Mouse (Mus musculus): ENCODE measurements at regions not wholly inside any gene's neighbourhood (a gene's known extent, or its start where the extent isn't known, plus 50 kb on each side); places are given as distances from the start of the nearest gene placed in this dataset.
"Not testable (repeated sequence)": the region's sequence is repeated elsewhere in the genome, so short reads cannot be mapped to it uniquely, and the experiment has no call there.

- H3K4me2 ChIP-seq (ENCODE audit: low read depth, low read length): no peak overlapping the region
- no peak overlapping the region for H3K4me3 ChIP-seq (ENCODE audit: low read depth, low read length)
- no peak overlapping the region for H3K27ac ChIP-seq (replicated peaks; ENCODE audit: low read depth, low read length)
- no peaks in the 10 kb centered on the region for H3K36me3 ChIP-seq (replicated peaks; ENCODE audit: control insufficient read depth, insufficient read depth, low read depth, low read length)
- no peaks in the 10 kb centered on the region for H3K4me1 ChIP-seq (ENCODE audit: control insufficient read depth, insufficient read depth, low read length)
- DNase-seq (ENCODE audit: low spot score): no peak
- ATAC-seq (replicated peaks; ENCODE audit: insufficient number of reproducible peaks, low FRiP score, low TSS enrichment, low read depth): no peak
- H3K27me3 ChIP-seq (ENCODE audit: control insufficient read depth, insufficient read depth, low read length): no peaks in the 10 kb centered on the region
- no peak overlapping the region for H3K9ac ChIP-seq (replicated peaks; ENCODE audit: low read length)
- no peaks in the 10 kb centered on the region for H3K9me3 ChIP-seq (replicated peaks; ENCODE audit: control insufficient read depth, low read length)
Observed at GRCm38 (mm10) chr8:89957486-89957885, 390.7 kb downstream of the Tox3 start.

GRCm38 (mm10) chr8:89956482-89957020 lies 391.6 kb downstream of the Tox3 start:
- Histone ChIP-seq H3K9me3 (replicated peaks; ENCODE audit: control insufficient read depth, low read length) (no peaks in the 10 kb centered on the region), H3K27me3 (ENCODE audit: control insufficient read depth, insufficient read depth, low read length) (no peaks in the 10 kb centered on the region), H3K4me2 (ENCODE audit: low read depth, low read length) (no peak overlapping the region), H3K27ac (replicated peaks; ENCODE audit: low read depth, low read length) (no peak overlapping the region), H3K4me1 (ENCODE audit: control insufficient read depth, insufficient read depth, low read length) (no peaks in the 10 kb centered on the region), H3K4me3 (ENCODE audit: low read depth, low read length) (no peak overlapping the region), H3K36me3 (replicated peaks; ENCODE audit: control insufficient read depth, insufficient read depth, low read depth, low read length) (no peaks in the 10 kb centered on the region), H3K9ac (replicated peaks; ENCODE audit: low read length) (no peak overlapping the region)
- ATAC-seq (replicated peaks; ENCODE audit: insufficient number of reproducible peaks, low FRiP score, low TSS enrichment, low read depth) (no peak), DNase-seq (ENCODE audit: low spot score) (no peak)
- WGBS: 77% methylated on average over 11 of the region's 11 CpGs

GRCm38 (mm10) chr8:89938836-89939235 lies 409.3 kb downstream of the Tox3 start:
- no peak for DNase-seq (ENCODE audit: low spot score)
- Histone ChIP-seq H3K4me1 (ENCODE audit: control insufficient read depth, insufficient read depth, low read length) (no peaks in the 10 kb centered on the region), H3K9me3 (replicated peaks; ENCODE audit: control insufficient read depth, low read length) (no peaks in the 10 kb centered on the region), H3K27me3 (ENCODE audit: control insufficient read depth, insufficient read depth, low read length) (no peaks in the 10 kb centered on the region), H3K4me3 (ENCODE audit: low read depth, low read length) (no peak overlapping the region), H3K27ac (replicated peaks; ENCODE audit: low read depth, low read length) (no peak overlapping the region), H3K36me3 (replicated peaks; ENCODE audit: control insufficient read depth, insufficient read depth, low read depth, low read length) (no peaks in the 10 kb centered on the region), H3K4me2 (ENCODE audit: low read depth, low read length) (no peak overlapping the region), H3K9ac (replicated peaks; ENCODE audit: low read length) (no peak overlapping the region)
- no peak for ATAC-seq (replicated peaks; ENCODE audit: insufficient number of reproducible peaks, low FRiP score, low TSS enrichment, low read depth)
- 76% methylated on average over 1 of the region's 1 CpGs for WGBS

GRCm38 (mm10) chr8:89934521-89934920 lies 413.6 kb downstream of the Tox3 start:
- Histone ChIP-seq H3K9me3 (replicated peaks; ENCODE audit: control insufficient read depth, low read length) (no peaks in the 10 kb centered on the region), H3K4me3 (ENCODE audit: low read depth, low read length) (no peak overlapping the region), H3K27ac (replicated peaks; ENCODE audit: low read depth, low read length) (no peak overlapping the region), H3K4me2 (ENCODE audit: low read depth, low read length) (no peak overlapping the region), H3K36me3 (replicated peaks; ENCODE audit: control insufficient read depth, insufficient read depth, low read depth, low read length) (no peaks in the 10 kb centered on the region), H3K4me1 (ENCODE audit: control insufficient read depth, insufficient read depth, low read length) (no peaks in the 10 kb centered on the region), H3K9ac (replicated peaks; ENCODE audit: low read length) (no peak overlapping the region), H3K27me3 (ENCODE audit: control insufficient read depth, insufficient read depth, low read length) (no peaks in the 10 kb centered on the region)
- WGBS: 89% methylated on average over 2 of the region's 2 CpGs
- no peak for DNase-seq (ENCODE audit: low spot score)
- ATAC-seq (replicated peaks; ENCODE audit: insufficient number of reproducible peaks, low FRiP score, low TSS enrichment, low read depth): no peak

GRCm38 (mm10) chr8:89926666-89927232 lies 421.4 kb downstream of the Tox3 start:
- peak; percentile 9 for DNase-seq (ENCODE audit: low spot score)
- WGBS: 10% methylated on average over 3 of the region's 3 CpGs
- no peak overlapping the region for H3K9ac ChIP-seq (replicated peaks; ENCODE audit: low read length)
- no peaks in the 10 kb centered on the region for H3K9me3 ChIP-seq (replicated peaks; ENCODE audit: control insufficient read depth, low read length)
- no peak overlapping the region for H3K4me3 ChIP-seq (ENCODE audit: low read depth, low read length)
- no peaks in the 10 kb centered on the region for H3K27me3 ChIP-seq (ENCODE audit: control insufficient read depth, insufficient read depth, low read length)
- H3K36me3 ChIP-seq (replicated peaks; ENCODE audit: control insufficient read depth, insufficient read depth, low read depth, low read length): no peaks in the 10 kb centered on the region
- no peak for ATAC-seq (replicated peaks; ENCODE audit: insufficient number of reproducible peaks, low FRiP score, low TSS enrichment, low read depth)
- no peak overlapping the region for H3K27ac ChIP-seq (replicated peaks; ENCODE audit: low read depth, low read length)
- no peaks in the 10 kb centered on the region for H3K4me1 ChIP-seq (ENCODE audit: control insufficient read depth, insufficient read depth, low read length)
- no peak overlapping the region for H3K4me2 ChIP-seq (ENCODE audit: low read depth, low read length)

- H3K27ac ChIP-seq (replicated peaks; ENCODE audit: low read depth, low read length); H3K36me3 ChIP-seq (replicated peaks; ENCODE audit: control insufficient read depth, insufficient read depth, low read depth, low read length); H3K9ac ChIP-seq (replicated peaks; ENCODE audit: low read length); H3K4me2 ChIP-seq (ENCODE audit: low read depth, low read length); H3K9me3 ChIP-seq (replicated peaks; ENCODE audit: control insufficient read depth, low read length); ATAC-seq (replicated peaks; ENCODE audit: insufficient number of reproducible peaks, low FRiP score, low TSS enrichment, low read depth); H3K4me1 ChIP-seq (ENCODE audit: control insufficient read depth, insufficient read depth, low read length); H3K4me3 ChIP-seq (ENCODE audit: low read depth, low read length); DNase-seq (ENCODE audit: low spot score); H3K27me3 ChIP-seq (ENCODE audit: control insufficient read depth, insufficient read depth, low read length): not testable (repeated sequence)
- 100% methylated on average over 1 of the region's 22 CpGs for WGBS
Observed at GRCm38 (mm10) chr8:89924697-89925096, 423.4 kb downstream of the Tox3 start.

- Histone ChIP-seq H3K4me1 (ENCODE audit: control insufficient read depth, insufficient read depth, low read length) (no peaks in the 10 kb centered on the region), H3K4me2 (ENCODE audit: low read depth, low read length) (no peak overlapping the region)
Observed at GRCm38 (mm10) chr8:89914076-89914475, 434.1 kb downstream of the Tox3 start.

GRCm38 (mm10) chr8:89906200-89906599 lies 441.9 kb downstream of the Tox3 start:
- H3K4me1 ChIP-seq (ENCODE audit: control insufficient read depth, insufficient read depth, low read length): no peaks in the 10 kb centered on the region
- H3K27me3 ChIP-seq (ENCODE audit: control insufficient read depth, insufficient read depth, low read length): no peaks in the 10 kb centered on the region
- no peak for ATAC-seq (replicated peaks; ENCODE audit: insufficient number of reproducible peaks, low FRiP score, low TSS enrichment, low read depth)
- no peak for DNase-seq (ENCODE audit: low spot score)
- H3K9ac ChIP-seq (replicated peaks; ENCODE audit: low read length): no peak overlapping the region
- no peak overlapping the region for H3K27ac ChIP-seq (replicated peaks; ENCODE audit: low read depth, low read length)
- no peaks in the 10 kb centered on the region for H3K9me3 ChIP-seq (replicated peaks; ENCODE audit: control insufficient read depth, low read length)
- H3K36me3 ChIP-seq (replicated peaks; ENCODE audit: control insufficient read depth, insufficient read depth, low read depth, low read length): no peaks in the 10 kb centered on the region
- H3K4me3 ChIP-seq (ENCODE audit: low read depth, low read length): no peak overlapping the region
- no peak overlapping the region for H3K4me2 ChIP-seq (ENCODE audit: low read depth, low read length)
- WGBS: 89% methylated on average over 6 of the region's 6 CpGs

More at GRCm38 (mm10) chr8:89914076-89914475, 434.1 kb downstream of the Tox3 start:
- 89% methylated on average over 6 of the region's 6 CpGs for WGBS
- Histone ChIP-seq H3K9ac (replicated peaks; ENCODE audit: low read length) (no peak overlapping the region), H3K36me3 (replicated peaks; ENCODE audit: control insufficient read depth, insufficient read depth, low read depth, low read length) (no peaks in the 10 kb centered on the region), H3K27me3 (ENCODE audit: control insufficient read depth, insufficient read depth, low read length) (no peaks in the 10 kb centered on the region), H3K9me3 (replicated peaks; ENCODE audit: control insufficient read depth, low read length) (no peaks in the 10 kb centered on the region), H3K27ac (replicated peaks; ENCODE audit: low read depth, low read length) (no peak overlapping the region), H3K4me3 (ENCODE audit: low read depth, low read length) (no peak overlapping the region)
- DNase-seq (ENCODE audit: low spot score) (no peak), ATAC-seq (replicated peaks; ENCODE audit: insufficient number of reproducible peaks, low FRiP score, low TSS enrichment, low read depth) (no peak)
